Mouse (Mus musculus): Measurements from ENCODE around the gene B4galnt3.

Gene B4galnt3

DNA sequence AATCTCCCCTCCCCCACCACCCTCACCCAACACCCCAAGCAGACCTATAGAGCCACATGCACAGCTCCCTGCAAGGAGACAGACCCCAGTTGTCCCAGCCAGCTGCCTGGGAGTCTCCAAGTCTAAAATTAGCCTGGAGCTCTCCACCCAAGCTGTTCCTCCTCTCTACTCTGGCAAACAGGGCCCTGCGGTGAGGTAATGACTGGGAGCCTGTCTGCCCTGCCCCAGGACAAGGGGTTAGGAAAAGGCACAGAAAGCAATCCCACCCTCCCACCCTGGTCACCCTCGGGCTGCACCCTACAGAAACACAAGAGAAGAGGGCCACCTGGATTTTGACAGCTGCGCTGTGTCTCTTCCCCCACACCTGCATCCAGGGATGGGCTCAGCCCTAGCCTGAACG lies 19.5 kb downstream of the B4galnt3 start:
- DNase-seq (ENCODE audit: low read depth, low spot score) = no peak

DNA sequence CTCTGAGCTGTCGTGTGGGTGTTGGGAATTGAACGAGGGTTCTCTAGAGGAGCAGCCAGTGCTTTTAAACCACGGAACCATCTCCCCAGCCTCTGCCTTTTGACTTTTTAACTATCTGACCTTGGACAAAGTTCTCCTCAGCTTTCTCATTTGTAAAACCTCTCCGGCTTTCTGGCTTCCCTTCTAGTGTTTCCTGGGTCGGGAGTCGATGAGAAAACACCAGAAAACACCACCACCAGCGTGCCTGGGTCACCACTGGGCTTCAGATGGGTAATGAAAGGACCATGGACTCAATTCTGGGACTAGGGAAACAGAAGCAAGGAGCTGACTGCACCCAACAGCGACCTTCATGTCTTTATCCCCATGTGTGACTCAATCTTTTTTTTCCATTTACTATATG lies 20.2 kb downstream of the B4galnt3 start:
- no peak for DNase-seq (ENCODE audit: low read depth, low spot score)

DNA sequence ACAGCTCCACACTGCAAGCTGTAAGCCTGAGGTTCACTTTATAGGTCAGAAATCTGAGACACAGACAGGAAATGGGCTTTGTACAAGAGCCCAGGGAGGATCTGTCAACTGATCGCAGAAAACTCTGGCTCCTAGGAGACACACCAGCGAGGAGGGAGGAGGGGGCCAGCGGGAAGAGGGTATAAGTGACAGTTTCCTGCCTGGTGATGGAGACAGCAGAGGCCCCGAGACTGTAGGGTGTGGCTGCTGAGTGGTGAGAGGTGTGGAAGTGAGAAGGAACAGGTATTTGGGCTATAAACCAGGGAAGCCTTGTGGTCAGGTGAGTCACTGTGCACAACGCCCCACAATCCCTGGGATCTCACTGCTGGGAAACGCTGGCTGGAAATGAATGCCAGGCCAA lies 30.2 kb downstream of the B4galnt3 start:
- no peak for DNase-seq (ENCODE audit: low read depth, low spot score)

DNA sequence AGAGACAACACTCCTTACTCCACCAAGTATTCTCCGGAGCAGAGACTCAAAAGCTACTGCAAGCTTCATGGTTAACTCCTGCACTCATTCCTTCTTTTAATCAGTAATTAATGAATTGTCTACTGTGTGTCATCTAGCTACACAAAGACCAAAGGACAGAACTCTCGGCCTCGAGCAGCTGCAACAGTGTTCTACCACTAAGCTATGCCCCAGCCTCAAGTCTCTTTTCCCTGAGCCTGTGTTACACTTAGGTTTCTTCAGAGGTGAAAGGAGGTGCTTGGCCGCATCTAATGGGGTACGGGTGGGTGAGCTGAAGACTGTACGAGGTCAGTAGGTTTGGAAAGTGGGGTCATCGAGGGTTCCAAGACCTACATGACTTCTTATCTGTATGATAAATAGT lies 30.8 kb downstream of the B4galnt3 start:
- no peak for DNase-seq (ENCODE audit: low read depth, low spot score)

DNA sequence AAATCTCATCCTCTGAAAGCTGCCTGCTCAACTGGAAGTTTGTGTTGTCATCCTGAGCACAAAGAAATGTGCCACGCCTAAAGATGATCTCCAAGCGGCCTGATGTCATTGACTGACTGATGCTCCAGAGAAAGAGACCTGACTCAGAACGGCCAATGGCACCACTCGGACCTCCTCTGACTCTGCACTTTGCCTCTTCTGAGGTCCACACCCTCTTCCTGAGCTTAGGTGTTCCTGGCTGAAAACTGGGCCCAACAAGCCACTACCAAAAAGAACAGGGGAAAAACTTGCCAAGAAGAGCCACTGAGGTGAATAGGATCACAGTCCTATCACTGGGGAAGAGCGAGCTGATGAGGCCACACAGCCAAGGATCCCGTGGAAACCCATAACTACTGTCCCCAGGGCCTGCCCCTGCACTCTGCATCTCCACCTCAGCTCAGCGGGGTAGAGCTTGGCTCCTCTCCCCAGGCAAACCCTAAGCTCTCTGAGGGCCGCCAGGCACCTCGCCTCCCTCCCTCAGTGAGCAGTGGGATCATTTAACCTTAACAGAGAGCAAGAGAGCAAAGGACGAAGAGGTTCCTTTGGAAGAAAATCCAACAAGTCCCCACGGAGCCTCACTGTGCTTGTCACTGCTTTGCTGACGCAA lies 31.4 kb downstream of the B4galnt3 start:
- no peak for DNase-seq (ENCODE audit: low read depth, low spot score)

DNA sequence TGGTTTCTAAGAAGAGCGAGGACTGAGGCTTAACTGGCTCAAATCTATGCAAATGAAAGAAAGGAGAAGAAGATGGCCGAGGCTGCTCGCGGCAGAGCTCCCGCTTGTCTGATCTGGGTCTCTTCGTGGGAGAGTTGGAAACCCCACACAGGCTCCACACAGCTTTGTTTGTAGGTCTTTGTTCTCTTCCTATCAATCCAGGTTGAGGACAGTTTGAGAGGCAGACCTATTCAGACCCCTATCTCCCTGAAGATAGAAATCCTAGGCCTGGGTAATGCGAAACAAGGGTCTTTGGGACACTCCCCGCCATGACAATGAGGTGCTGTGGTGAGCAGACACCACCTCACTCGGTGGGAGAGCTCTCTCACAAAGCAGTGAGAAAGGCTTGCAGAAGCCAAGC lies 34.9 kb downstream of the B4galnt3 start:
- no peak for DNase-seq (ENCODE audit: low read depth, low spot score)

DNA sequence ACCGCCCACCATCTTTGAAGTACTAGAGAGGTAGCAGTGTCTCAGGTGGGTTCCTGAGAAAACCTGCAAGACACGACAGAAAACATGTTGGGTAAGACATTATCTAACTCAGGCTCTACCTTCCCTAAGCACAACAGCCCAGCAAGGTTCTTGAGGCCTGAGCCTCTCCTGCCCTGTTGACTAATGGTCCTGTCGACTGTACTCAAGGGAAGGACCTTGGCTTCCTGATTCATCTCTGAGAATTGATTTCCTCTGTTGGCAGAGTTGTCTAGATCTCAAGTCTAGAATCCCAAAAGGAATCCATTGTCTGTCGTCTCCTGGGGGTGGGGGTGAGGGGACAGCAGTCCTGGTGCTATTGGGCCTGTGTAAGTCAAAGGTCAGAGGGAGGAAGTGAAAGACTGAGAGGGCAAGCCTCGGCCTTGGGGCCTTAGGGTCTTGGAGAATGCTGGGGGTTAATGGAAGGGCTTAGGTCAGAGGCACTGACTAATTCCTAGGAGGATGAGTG lies 37.9 kb downstream of the B4galnt3 start:
- no peak for DNase-seq (ENCODE audit: low read depth, low spot score)

DNA sequence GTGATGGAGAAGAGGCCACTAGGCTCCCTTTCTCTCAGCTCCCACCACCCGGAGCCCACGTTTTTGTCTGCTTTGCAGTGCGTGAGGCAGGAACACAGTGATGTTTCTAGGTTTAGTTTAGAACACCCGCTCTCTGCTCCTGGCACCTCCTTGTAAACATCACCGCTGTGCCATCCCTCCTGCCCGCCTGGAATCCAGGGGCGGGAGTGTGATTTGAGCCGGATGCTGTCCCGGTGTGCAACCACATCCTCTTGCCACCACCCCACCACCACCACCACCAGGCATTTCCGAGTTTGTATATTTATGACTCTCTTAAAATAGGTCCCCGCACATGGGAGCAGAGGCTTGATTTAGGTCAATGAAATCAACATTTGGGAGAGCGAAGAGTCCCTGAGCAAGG lies 38.7 kb downstream of the B4galnt3 start:
- no peak for DNase-seq (ENCODE audit: low read depth, low spot score)

DNA sequence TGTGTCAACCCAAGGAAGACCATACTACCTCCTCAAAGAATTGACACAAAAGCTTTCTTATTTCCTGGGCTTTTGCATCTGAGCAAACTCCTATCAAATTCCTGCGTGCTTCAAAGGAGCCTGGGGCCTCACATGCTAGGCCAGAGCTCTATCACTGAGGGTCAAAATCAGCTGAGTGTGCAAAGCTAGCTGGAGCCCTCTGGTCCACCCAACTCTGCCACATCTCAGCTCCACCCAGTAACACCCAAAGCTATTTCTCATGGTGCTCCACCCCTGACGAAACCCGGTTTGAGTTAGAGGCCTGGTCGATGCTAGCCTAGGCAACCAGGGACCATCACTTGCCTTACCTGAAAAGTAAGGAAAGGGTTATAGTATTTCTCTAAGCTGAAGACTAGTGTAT lies 39.2 kb downstream of the B4galnt3 start:
- no peak for DNase-seq (ENCODE audit: low read depth, low spot score)

DNA sequence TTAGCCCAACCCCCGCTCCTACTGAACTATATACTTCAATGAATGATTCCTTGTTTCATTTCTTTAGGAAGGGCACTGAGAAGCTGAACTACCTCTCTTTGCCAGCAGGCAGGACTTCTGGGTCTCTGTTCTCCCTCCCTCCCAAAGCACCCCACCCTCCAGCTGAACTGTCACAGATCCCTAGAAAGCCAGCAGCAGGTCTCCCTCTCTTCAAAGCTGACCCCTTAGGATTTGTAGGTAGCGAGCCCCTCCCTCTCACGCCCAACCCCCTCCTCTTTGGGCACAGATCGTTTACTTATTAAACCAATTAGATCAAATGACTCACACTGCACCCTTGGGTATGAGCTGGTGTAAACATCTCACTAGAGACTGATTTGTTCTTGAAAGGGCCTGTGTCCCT lies 39.7 kb downstream of the B4galnt3 start:
- DNase-seq (ENCODE audit: low read depth, low spot score) = no peak

DNA sequence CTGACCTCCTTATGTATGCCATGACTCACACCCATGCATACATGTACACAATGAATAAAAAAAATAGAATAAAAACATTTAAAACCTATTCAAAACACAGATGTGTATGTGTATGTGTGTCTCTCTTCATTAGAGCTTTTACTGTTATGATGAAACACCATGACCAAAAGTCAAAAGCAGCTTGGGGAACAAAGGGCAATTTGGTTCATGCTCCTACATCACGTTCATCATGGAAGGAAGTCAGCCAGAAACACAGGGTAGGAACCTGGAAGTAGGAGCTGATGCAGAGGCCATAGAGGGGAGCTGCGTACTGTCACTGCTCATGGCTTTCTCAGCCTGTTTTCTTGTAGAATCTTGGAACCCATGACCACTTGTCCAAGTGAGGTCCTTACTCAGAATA lies 41.6 kb downstream of the B4galnt3 start:
- no peak for DNase-seq (ENCODE audit: low read depth, low spot score)

DNA sequence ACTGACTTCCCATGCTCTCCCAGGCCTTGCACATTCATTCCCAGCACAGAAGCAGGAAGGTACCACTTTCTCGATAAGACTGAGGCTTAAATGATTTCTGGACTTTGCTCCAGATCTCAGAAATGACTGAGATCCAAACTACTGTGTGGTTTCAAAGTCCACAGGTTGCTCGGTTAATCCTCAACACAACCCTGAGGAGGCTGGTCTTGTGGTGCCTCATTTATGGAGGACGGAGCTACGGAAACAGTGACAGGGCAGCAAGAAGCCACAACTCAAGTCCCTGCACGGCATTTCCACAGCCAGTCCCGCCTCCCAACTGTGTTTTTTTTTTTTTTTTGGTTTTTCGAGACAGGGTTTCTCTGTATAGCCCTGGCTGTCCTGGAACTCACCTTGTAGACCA lies 43.3 kb downstream of the B4galnt3 start:
- no peak for DNase-seq (ENCODE audit: low read depth, low spot score)

DNA sequence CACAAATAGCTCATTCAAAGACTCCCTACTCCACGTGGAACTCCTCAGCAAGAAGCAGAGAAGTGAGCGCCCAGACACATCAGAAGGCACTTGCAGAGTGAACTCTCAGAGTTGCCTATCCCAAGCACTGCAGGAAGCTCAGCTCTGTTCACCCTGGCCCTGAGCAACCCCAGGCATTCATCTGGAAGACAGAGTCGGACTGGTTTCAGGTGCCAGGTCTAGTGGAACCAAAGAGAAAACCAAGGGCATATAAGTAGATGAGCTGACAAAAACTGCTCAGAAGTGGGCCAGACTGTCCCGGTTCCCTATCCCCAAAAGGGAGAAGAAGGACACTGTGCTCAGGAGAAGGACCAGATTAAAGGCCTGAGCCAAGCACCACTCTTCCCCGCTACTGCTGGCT lies 44.5 kb downstream of the B4galnt3 start:
- no peak for DNase-seq (ENCODE audit: low read depth, low spot score)

DNA sequence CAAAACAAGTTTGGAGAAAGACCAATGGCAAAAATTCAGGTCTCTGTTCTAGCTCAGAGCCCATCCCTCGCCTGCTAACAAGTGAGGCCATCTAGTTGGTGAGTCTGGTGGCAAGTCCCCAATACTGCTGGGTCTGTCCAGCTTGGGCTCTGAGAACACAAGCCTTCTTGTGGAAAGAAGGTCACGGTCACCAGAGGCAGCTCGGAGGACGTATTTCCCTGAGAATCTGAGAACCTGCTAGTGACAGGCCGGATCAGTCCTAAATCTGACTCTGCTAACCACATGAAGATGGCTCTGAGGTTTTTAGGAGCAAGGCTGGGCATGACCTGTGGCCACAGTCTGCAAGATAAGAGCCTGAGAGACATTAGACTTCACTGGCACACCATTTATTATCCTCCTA lies 47.7 kb downstream of the B4galnt3 start:
- no peak for DNase-seq (ENCODE audit: low read depth, low spot score)

DNA sequence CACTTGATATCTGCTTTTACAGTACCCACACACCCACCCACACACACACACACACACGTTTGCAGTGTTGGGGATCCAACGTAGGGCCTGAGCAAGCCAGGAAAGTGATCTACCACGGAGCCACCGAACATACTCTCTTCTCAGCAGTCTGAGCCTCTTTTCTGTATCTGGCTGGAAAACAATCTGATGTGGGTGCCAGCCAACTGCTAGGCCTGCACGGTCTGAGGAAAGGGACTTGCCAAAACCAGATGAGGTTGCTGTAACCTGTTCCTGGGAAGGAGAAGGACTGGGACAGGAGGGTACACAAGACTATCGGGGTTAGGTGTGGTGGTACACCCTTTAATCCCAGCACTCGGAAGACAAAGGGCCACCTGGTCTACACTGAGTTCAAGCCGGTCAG lies 51.1 kb downstream of the B4galnt3 start:
- no peak for DNase-seq (ENCODE audit: low read depth, low spot score)

DNA sequence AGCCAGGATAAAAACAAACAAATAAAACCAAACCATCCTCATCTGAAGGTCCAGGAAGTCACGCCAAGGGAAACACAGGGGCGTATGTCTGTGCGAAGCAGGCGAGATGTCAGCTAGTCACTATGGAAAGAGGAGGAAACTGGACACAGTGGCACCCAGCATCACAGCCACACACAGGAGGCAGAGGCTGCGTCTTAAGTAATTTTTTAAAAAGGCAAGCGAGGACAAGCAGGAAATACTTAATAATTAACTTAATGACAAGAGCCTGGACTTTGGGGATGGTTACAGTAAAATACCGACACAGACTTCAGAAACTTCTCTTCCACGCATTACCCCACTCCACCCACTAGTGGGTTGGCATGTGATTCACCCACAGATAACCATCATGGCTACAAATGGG lies 51.8 kb downstream of the B4galnt3 start:
- no peak for DNase-seq (ENCODE audit: low read depth, low spot score)

DNA sequence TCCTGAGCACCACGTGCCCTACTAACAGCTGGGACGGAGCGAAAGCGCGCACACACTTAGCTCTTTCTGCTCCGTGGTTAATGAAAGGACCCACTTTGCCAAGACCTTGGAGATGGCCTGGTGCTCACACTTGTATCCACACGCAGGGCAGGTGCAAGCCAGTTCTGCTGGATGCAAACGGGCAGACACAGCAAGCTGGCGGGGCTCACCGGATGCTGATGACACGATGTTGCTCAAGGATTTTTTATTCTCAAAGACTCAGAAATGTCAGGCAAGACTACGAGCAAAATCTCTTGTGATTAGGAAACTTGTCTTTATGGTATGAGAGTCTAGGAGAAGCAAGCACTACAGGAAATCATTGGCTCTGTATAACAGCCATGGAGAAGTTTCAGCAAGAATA lies 52.9 kb downstream of the B4galnt3 start:
- no peak for DNase-seq (ENCODE audit: low read depth, low spot score)

DNA sequence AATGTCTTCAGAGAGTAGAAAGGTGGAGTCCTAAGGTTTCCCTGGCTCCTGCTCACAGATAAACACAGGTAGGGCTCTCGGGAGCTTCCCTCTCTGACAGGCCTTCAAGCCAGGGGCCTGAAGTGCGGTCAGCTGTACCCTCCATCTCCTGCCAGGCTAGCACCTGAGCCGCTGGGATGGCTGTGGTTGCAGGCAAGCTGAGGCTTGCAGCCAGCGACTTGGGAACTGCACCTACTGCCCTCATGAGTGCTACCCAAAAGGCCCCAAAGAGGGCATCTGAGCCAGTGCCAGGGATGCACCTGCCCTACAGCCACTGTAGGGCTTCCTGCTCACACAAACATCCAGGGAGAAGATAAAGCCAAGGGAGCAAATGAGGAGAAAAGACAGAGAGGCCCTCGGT lies 53.9 kb downstream of the B4galnt3 start:
- no peak for DNase-seq (ENCODE audit: low read depth, low spot score)

DNA sequence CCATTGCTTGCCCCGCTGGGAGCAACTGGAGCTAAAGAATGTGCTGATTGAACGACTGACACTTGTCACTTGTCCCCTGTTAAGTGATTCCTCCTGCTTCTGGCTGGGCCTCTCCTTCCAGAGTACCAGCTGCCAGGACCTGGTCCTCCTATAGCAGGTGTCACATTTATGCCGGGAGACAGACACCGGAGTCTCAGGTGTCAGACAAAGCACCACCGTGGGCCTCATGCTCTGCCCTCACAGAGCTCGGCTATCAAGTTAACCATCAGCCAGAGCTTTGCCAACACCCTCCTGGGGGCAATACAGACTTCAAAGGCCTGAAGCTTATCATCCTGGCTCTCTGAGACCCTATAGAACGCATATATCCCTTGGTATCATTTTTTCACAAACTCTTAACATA lies 58.5 kb downstream of the B4galnt3 start:
- no peak for DNase-seq (ENCODE audit: low read depth, low spot score)

DNA sequence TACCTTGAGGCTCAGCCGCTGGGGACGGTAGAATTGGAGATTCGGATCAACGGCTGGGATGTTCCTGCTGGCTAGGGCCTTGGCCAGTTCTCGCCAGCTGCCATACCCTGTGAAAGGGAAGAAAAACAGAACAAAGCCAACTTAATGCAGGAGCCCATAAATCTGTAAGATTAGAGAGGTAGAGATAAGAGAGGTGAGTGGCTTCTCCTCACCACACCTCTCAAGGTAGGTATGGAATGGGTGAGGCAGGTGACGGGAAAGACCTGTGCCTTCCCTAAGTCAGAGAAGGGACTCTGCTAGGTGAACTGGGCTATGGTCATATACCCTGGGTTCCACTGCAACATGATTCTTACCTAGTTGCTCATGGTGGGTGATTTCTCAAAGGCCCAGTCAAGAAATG lies 61.5 kb downstream of the B4galnt3 start:
- no peak for DNase-seq (ENCODE audit: low read depth, low spot score)

DNA sequence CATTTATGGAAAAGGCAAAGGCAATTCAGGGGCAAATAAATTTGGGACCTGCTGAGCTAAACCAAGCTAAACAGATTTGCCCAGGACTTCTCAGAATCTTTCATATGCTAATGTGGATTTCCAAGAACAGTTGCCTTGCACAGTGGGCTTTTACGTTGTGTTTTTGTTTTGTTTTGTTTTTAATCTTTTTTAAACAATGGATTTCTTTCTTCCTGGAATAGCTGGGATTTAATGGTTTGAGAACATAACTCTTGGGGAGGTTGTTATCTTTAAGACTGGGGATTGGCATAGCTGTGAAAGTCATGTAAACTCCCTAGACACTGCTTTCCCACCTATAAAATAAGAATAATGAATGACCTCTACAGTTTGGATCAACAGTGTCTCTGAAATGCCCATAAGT lies 63.9 kb downstream of the B4galnt3 start:
- DNase-seq (ENCODE audit: low read depth, low spot score) = no peak

DNA sequence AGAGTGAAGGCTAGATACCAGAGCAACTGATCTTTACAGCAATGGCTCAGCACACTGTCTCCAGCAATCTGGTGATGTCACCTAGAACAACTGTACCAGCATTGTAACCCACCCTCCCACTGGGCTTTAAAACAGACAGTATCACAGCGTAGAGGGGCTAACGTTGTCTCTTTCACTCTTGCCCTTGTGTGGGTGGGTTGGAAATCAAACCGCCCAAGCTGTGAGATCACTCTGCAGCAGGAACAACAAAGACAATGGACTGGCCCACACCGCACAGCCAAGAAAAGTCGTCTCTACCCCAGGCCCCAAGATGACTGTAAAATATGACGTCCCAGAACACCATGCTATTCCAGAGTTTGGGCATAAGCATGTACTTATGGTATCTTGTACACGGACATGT lies 64.6 kb downstream of the B4galnt3 start:
- DNase-seq (ENCODE audit: low read depth, low spot score) = no peak

DNA sequence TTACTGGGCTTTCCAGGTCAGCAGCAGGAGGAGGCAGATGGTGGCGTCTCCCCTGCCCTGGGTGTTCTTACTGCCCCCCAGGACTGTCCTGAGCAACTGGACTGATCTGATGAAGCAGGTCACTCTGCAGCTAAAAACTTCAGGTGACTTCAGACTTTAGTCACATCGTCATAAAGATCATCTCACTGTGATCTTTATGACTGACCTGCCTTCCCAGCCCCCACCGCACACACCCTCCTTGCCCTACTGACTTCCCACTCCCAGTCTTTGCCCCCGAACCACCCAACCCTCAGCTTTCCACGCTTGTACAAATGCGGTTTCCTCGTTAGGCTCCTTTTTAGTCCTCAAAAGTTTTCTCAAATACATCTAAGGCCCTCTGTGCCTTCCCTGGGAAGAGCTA lies 67.3 kb downstream of the B4galnt3 start:
- DNase-seq (ENCODE audit: low read depth, low spot score) = no peak

DNA sequence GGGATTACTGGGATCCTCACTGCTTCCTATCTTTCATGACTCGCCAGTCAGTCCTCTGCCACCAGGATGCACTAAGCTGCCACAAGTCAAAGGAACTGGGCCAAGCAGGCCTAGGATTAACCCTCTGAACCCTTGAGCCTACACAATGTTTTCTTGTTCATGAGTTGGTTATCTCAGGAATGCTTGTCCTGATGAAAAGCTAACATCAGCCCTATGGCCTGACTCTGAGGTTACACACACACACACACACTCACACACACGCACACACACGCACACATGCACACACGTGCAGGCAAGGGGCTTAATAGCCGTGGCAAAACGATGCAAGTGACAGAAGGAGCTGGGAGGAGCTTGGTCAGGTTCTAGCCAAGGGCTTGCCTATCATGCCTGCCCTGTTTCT lies 69.0 kb downstream of the B4galnt3 start:
- no peak for DNase-seq (ENCODE audit: low read depth, low spot score)

All from embryo, embryonic 11.5 days (tissue).